Mouse (Mus musculus) layer of hippocampus, postnatal 10 days (tissue): Measurements from ENCODE around the gene Rap2b. TPM values are rescaled to one million over a fixed set of nuclear protein-coding genes. Genes with fewer than 3 reads are reported as not detected.

Source experiments
- DNase-seq, 2 experiments: peaks; one replicate each; pipeline ENCODE4 v3.0.0; 2021; ENCODE audit warnings: low spot score in 2 of 2
- total RNA-seq, 2 experiments: library from RNA; stranded (reverse); gene quantifications; 2 replicates each; pipeline ENCODE4 v1.2.3; 2021

The Rap2b gene
- total RNA-seq, 2 experiments from 2014 or later = 42.4 to 45.7 TPM

- no peak for DNase-seq
Measured at GRCm38 (mm10) chr3:61376001-61376400, 14.6 kb downstream of the Rap2b start.

- DNase-seq = no peak
Measured at GRCm38 (mm10) chr3:61386368-61386767, 24.9 kb downstream of the Rap2b start.

- DNase-seq = no peak
Measured at GRCm38 (mm10) chr3:61391564-61391963, 30.1 kb downstream of the Rap2b start.

GRCm38 (mm10) chr3:61392881-61393280 lies 31.4 kb downstream of the Rap2b start:
- no peak for DNase-seq

GRCm38 (mm10) chr3:61393520-61393919 lies 32.1 kb downstream of the Rap2b start:
- DNase-seq = no peak

- DNase-seq = no peak
Measured at GRCm38 (mm10) chr3:61395382-61395781, 33.9 kb downstream of the Rap2b start.

GRCm38 (mm10) chr3:61396728-61397127 lies 35.3 kb downstream of the Rap2b start:
- no peak for DNase-seq

- DNase-seq = no peak
Measured at GRCm38 (mm10) chr3:61400823-61401387, 39.5 kb downstream of the Rap2b start.

- no peak for DNase-seq
Measured at GRCm38 (mm10) chr3:61406921-61407320, 45.5 kb downstream of the Rap2b start.

GRCm38 (mm10) chr3:61409683-61410082 lies 48.2 kb downstream of the Rap2b start:
- no peak for DNase-seq

- no peak for DNase-seq
Measured at GRCm38 (mm10) chr3:61415883-61416282, 54.4 kb downstream of the Rap2b start.

Other genes with a start within 250 kb of the Rap2b start
- gene B430305J03Rik, start 4.3 kb downstream of the Rap2b start, total RNA-seq = 1 to 10 TPM; 1.8 to 1.9 TPM